Mouse (Mus musculus) left cerebral cortex, postnatal 14 days (tissue): ENCODE data around the gene Map1s. TPM values are rescaled to one million over a fixed set of nuclear protein-coding genes. Genes with fewer than 3 reads are reported as not detected.

Experiments
- DNase-seq, 2 experiments: peaks; one replicate each; pipeline ENCODE4 v3.0.0; 2021 to 2022; ENCODE audit warnings: low spot score in 2 of 2, mixed read lengths in 1 of 2
- intact Hi-C: fragments of 180-260 bp; cut with DNase I; formaldehyde crosslinking; loops from one replicate; pipeline ENCODE4 v1.15.1; 2025
- long read RNA-seq, 2 experiments: library from polyadenylated mRNA; stranded (forward); transcript quantifications; one replicate each; pipeline ENCODE4 v2.0.0; 2021
- total RNA-seq, 2 experiments: library from RNA; stranded (reverse); gene quantifications; 2 replicates each; pipeline ENCODE4 v1.2.3; 2021

Gene Map1s
- 10 to 100 TPM; 70.4 to 84.5 TPM for total RNA-seq
- long read RNA-seq, experiment 1, full-length matches to known transcripts = 33 of 58 reads
- long read RNA-seq, experiment 1, partial matches to known transcripts = 21 of 58 reads
- long read RNA-seq, experiment 1, other reads (novel, unspliced or antisense) = 4 of 58 reads
- long read RNA-seq, experiment 2, transcript Map1s-201 (7 exons, 3,314 nt) = major isoform, 43 of 61 reads
- long read RNA-seq, experiment 2, partial matches to known transcripts = 10 of 61 reads
- long read RNA-seq, experiment 2, other reads (novel, unspliced or antisense) = 7 of 61 reads

DNA sequence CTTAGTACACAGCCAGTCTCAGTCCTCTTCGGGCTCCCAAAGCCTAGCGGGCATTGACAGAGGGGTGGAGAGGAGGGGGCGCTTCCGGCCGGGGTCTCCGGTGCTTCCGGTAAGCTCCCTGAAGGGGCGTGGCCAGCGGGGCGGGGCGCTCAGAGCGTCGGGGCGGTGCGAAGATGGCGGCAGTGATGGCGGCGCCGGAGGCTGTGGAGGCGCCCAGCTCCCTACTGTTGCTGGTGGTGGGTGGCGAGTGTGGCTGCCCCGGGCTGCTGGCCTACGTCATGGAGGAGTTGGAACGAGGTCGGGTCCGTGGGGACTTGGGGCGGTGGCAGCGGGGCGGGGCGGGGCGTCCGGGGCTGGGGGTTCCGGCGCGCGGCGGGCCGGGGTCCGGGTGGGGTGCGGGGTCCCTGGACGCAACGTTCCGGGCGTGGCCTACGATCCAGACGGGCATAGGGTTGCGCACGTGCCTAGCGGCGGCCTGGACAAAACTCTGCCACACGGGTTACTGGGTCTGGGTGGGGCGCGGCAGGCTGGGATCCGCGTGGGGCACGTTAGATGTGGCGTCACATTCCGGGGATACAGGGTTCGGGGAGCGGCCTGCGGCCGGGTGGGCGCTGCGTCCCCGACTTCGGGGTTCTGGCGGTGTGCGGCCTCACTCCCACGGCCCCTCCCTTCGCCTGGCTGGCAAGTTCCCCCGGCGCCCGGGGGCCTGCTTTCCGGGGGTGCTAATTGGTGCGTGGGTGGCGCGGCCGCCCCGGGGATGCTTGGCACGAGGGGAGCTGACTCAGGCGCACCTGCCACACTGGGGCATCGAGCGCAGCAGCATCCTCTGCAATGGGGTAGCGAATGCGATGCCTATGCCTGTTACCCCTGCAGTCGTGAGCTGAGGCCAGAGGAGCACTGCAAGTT lies at the start of gene Map1s:
Gene Map1s, plus strand, starts transcription at position 102 of the 906 bp plus-strand sequence.
- intact Hi-C loops = loop anchor here (5.0 to 10.0 kb wide), 2 partner anchors 369 to 556 kb away; partner anchors contain the start of genes Abhd8, Haus8, Mrpl34 and Myo9b
- DNase-seq = peak; percentile 78 to 85

DNA sequence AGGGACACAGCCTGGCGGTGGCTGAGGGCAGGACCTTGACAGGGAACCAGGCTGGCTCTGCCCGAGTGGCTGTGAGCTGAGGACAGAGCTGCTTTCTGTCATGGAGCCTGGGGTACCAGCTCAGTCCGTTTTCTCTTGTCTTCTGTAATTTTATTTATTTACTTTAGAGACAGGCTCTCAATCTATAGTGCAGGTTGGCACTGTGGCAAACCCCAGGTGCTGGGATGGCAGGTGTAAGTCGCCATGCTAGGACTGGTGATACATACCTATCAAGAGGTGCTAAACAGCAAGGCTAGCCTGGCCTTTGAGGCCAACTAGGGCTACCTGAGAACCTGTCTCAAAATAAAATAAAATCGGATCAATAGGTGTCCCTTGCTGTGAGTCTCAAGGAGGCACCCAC lies 49.7 kb upstream of the Map1s start:
- intact Hi-C loops = no loop called here

DNA sequence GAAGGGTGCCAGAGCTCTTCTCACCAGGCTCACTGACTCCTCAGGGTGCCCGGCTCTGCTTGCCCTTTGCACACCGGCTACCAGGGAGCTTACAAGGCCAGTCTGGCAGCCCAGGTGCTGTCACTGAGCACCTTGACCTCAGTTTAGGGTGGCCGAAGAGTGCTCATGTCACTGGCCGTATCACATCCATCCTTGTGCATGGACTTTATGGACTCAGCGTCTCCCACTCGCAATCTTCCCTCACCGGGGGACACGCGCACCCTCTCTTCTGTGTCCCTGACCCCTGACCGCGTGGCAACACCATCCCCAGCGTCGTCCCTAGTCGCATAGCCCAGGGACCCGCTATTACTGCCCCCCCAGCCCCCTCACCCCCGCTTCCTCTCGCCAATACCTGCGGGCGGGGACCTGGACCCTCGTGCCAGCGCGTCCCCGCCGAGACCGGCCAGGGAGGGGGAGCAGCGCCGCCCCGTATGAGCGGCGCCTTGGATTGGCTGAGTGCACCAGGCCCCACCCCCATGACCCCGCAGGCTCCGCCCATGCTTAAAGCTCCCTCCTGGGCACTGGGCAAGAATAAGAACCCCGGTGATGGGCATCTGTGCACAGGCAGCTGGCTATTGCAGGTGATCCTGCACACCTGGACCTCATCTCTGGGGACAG lies 49.1 kb upstream of the Map1s start:
- DNase-seq = peak; percentile 62 to 77
- intact Hi-C loops = no loop called here

More for the DNA sequence above, 49.7 kb upstream of the Map1s start:
- no peak for DNase-seq

DNA sequence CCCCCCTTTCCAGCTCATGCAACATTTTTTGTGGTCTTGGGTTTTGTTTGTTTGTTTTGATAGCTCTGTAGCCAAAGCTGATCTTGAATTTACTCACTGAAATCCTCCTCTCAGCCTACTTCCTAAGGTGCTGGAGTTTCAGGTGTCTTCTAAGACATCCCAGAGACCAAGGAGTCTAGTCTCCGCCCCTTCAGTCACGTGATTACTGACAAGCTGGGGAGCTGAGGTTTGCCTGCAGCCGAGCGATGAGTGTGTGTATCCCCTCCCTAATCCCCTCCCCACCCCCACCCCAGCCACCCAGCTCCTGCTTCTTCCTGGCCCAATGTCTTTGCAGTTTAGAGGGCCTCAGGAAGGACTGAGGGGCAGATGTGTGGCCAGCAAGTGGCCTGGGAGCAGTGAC lies 48.2 kb upstream of the Map1s start:
- no peak for DNase-seq
- intact Hi-C loops = no loop called here

DNA sequence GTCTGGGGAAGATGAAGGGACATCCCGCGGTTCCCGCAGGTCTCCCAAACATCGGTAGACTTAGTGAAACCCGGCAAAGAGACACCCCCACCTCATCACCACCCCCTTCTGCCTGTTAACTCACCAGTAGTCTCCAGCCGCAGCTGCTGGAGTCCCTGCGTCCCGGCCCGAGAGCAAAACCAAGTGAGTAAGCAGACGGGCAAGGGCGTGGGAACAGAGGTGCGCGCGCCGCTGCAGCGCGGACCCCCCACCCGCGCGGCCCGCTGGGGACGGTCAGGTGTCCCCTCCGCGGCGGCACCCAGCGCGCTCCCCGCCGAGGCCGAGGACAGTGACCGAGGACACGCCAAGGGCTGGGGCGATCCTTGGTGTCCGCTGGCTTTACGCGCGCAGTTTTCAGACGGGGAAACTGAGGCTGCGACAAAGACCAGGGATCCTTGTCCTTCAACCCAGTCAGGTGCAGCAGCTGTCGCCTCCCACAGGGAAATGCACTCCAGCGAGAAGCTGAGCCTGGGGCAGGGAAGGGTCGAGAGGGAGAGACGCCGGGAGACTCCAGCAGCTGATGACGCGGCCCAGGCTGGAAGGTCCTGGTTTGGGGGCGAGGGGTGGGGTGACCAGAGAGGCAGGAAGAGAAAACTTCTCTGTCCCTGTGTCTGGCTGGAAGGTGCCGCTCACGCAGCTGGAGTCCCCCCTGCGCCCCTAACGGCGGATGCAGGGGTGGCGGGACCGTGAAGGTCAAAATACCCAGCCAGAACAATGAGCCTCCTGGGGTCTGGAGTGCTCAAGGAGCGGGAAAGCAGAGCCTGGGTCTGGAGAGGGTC lies 42.7 kb upstream of the Map1s start, which contains the start of gene Kcnn1:
Gene Kcnn1, minus strand, starts transcription at position 435 of the 818 bp plus-strand sequence.
- intact Hi-C loops = no loop called here
- DNase-seq = no peak

DNA sequence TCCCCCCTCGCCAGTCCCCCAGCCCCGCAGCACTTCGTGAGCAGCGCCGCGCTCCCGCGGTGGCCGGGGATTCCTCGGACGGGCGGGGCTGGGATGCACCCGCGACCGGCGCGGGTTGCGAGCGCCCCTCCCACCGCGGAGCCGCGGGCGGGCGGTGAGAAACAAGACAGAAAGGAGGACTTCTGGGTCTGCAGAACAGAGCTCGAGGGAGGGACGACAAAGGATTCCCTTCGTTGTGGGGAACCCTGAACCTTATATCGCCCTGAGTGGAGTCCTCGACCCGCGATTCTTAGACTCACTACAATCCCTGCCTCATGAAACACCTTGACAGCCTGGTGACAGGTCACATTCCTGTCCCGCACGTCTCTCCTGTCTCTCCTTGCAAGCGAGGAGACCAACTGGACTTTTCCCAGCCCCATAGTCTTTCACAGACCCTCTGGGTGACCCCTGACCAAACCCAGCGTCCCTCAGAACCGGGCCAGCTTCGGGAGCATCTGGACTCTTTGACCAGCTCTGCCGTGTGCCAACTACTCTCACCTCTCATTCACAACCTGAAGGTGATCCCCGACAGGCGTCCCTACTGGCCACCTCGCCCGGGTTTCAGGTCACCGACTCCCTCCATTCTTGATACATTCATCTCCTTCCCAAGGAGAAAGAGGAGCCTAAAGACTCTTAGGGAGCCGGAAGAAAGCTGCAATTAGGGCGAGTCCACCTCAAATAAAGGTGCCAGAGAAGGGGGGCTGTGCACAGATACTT lies 41.6 kb upstream of the Map1s start:
- intact Hi-C loops = no loop called here
- no peak for DNase-seq

DNA sequence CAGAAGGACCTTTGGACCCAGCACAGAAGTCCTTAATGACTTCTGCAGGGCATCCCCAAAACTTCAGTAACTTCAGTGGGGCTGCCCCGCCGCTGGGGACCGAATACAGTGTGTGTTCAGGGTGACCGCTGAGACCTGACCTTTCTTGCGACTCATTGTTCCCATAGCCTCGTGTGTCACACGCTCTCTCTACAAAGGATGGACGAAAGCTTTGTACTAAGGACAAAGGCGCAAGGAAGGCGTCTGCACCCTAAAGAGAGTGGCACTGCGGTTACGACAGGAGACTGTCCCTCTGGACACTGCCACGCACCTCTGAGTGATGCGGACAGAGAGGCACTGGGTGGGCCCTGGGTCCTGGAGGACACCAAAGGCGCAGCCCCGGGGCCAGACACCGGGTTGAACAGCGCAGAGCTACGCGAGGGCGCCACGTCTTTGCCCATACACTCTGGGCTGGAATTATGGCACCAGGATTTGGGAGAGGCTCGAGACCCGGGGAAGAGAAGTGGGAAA lies 41.0 kb upstream of the Map1s start:
- DNase-seq = no peak
- intact Hi-C loops = no loop called here

DNA sequence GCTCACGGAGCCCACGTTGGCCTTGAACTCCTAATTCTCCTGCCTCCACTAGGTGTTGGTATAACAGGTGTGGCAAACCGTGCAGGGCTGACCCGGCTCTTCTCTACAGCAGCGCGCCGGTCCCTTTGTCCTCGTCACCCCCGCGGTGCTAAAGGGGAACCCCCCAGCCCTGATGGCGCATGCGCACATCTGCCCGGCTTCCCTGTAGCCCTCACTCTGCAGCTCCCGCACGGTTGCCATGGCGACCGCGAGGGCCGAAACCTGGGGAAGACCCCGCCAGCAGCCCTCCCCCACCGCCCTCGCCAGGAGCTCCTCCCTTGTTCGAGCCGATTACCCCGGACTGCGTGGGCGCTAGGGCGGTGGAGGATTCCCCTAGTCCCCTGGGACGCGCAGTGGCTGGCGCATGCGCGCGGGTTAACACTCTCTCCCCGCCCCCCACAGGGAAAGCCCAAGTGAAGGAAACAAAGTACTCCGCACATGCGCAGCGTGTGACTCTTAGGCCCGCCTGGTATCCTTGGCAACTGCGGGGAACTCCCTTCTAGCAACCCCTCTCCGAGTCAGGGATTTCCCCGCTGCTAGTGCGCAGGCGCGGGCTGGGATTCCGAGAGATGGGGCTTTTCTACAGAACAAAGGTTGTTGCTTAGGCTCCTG lies 40.3 kb upstream of the Map1s start:
- intact Hi-C loops = no loop called here
- peak; percentile 100 for DNase-seq

DNA sequence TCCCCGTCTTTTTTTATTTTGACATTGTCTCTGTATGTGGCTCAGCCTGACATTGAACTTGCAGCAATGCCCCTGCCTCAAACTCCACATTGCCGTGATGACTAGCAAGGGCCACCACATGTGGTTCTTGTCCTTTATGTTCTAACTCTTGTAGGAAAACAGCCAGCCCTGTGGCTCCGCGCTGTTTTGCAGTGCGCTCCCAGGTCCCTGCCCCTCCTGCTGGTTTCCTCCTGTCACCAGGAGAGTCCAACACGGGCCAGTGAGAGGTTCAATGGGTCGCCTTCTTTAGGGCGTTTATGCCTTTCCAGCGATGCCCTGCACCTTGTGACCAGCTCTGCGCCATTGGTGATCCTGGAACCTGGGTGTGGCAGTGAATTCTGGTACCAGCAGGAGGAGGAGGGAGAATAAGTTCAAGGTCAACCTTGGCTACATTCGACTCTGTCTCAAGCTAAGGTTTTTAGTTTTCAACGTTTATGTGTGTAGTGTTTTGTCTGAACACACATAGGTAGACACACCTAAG lies 39.7 kb upstream of the Map1s start:
- intact Hi-C loops = no loop called here
- no peak for DNase-seq

DNA sequence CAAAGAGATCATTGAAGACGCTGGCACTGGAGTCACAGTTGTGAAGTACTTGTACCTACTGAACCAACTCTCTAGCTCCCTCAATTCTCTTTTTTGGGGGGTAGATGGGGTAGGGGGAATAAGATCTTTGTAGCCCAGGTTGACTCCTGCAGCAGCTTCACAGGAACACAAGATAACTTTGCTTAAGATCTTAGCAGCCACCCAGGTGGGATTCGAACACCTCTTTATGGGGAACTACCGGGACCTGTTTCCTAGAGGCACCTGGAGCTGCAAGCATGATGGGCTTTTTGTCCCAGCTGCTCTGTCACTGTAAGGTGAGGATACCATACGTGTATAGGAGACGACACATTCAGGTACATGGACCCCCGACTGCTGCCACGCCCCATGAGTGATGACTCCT lies 39.2 kb upstream of the Map1s start:
- DNase-seq = no peak
- intact Hi-C loops = no loop called here

DNA sequence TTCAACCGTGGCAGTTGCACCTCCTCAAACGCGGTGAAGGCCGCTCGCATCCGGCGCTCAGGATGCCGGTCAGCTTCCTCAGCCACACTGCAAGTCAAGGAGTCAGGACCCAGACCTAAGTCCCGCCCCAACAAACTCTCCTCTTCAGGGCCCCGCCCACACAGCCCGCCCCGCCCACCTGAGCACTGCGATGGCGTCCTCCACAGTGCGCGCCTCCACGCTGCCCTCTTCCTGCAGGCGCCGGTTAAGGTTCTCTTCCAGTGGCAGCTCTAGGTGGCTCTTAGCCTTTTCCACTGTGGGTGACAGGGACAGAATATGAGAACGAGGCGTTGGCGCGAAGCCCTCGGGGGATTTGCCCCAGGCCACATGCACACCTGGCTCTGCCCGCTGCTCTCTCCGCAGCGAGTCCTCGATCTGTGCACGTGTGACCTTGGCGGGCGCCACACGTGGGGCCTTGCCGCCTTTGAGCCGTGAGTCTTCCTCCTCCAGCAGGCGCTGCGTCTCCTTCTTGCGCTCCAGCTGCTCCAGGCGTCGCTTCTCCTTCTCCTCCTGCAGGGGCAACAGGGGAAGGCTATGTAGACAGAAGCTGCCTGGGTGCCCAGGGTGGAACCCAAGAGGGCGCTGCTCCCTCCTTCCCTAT lies 37.1 kb upstream of the Map1s start:
- DNase-seq = no peak
- intact Hi-C loops = loop anchor here (1.0 kb wide), 1 partner anchor 24 kb away; no protein-coding TSS in a partner anchor

DNA sequence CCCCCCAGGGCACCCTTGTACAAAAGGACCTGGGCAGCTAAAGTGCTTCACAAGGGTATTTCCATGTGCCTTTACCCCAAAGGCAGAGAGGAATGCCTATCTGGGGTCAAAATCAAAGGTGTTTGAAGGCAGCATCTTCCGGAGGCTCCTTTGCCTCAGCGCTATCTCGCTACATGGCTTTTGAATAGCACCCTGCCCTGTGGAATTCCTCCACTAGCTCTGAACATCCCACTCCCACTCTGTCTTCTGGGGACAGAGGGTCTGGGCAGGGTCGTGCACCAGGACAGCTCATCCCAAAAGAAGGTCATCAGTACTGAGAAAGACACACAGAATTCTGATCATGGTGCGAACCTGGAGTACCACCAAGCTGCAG lies 36.5 kb upstream of the Map1s start:
- DNase-seq = no peak
- intact Hi-C loops = loop anchor here (1.0 kb wide), 1 partner anchor 25 kb away; no protein-coding TSS in a partner anchor

DNA sequence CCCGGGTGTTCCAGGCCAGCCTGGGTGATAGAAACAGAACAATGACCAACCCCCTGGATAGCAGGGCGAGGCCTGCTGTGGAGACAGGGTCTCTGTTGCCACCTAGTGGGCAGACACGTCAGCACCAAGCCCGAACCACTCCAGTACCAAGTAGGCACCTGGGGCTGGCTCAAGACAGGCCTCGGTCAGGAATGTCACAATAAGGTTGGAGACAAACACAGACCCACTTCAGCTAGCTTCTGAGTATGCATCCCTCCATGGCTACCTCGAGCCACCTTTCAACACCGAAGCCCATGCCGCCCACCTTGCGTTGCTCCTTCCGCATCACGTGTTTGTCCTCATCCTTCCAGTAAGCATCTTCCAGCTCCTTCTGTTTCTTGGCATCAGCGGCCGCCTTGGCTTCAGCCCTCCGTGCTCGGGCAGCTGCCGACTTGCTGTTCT lies 36.1 kb upstream of the Map1s start:
- DNase-seq = peak; percentile 84 to 87
- intact Hi-C loops = loop anchor here (1.0 kb wide), 1 partner anchor 25 kb away; no protein-coding TSS in a partner anchor

DNA sequence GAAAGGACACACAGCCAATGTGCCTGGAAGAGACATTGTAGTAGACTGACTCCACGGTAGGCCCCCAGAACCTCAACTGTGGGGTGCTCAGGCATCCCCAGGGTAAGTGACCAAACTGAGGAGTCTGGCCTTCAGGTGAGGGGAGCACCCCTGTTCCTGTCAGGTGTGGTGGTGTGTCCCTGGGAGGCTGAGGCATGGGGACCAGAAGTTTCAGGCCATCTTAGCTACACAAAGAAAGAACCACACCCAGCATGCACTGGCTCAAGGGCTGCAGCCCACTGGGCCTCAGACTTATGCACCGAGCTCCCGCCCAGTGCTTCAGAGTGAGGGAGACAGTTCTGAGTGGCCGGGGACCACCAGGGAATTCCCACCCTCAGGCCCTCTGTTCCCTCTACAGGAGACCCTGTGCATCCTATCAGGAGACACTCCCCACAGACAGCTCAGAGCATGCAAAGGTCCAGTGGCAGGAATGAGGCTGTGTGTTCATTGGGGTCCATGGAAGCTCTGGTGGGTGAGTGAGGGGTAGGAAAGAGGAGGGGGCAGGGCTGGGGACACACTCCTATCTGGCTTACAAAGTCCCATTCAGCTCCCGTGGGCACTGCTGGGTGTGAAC lies 34.4 kb upstream of the Map1s start:
- intact Hi-C loops = no loop called here
- no peak for DNase-seq

DNA sequence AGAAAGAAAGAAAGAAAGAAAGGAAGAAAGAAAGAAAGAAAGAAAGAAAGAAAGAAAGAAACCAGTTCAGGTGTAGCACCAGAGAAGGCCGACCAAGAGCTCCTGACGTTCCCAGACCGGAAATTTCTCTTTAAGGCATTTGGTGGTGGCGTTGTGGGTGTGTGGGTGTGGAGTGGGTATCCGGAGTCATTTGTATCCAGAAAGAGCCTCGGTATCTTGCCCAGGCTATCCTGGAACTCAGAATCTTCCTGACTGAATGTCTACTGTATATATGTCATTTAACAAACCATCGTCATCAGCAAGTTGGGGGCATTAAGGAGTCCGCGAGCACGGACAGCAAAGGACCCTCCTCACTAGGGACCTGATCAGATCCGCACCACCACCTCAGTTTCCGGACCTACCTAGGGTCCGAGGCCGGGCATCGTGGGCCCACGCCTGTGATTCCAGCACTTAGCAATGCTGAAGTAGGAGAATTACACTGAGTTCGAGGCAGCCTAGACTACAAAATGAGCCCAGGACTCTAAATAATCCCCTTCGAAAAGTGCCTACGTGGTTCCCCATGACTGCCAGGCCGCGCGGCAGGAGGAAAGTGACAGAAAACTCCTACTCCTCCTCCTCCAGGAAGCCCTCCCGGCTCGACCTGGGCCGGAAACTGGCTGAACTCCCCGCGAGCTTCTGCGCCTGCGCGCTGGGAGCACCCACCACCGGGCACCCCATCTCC lies 32.9 kb upstream of the Map1s start:
- intact Hi-C loops = loop anchor here (1.0 kb wide), 1 partner anchor 24 kb away; the partner anchor contains the start of gene Rpl18a
- no peak for DNase-seq
